Mouse (Mus musculus): ENCODE results near the gene Herc2. TPM values are rescaled to one million over a fixed set of nuclear protein-coding genes. Genes with fewer than 3 reads are reported as not detected.

Gene Herc2
- polyA plus RNA-seq, 1 experiment from 2014 or later, result 8.8 TPM

DNA sequence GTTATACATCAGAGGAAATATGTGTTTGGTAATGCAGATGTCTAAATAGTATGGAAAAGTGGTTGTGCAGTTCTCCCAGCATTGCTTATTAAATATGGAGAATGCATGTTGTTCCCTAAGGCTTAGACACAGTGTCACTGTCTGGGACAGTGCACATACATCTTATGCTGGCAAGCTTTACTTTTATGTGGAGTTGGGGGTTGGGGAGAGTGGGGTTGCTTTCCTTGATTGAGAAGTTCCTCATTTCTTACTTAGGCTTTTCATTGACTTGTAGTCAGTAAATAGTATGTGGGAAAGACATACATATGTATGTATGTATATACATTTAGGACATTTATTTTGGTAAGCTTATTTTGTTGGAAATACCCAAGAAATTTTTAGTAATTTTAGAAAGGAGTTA, 3.0 kb downstream of the Herc2 start:
- TF ChIP-seq EP300 (IDR thresholded peaks at IDR 0.05; ENCODE audit: low read depth), result no peak
- no peak for TF ChIP-seq CTCF (IDR thresholded peaks at IDR 0.05; ENCODE audit: low read depth)
- Histone ChIP-seq H3K27me3 (ENCODE audit: insufficient read depth, low read length) (no peaks in the 10 kb centered on the region), H3K9ac (replicated peaks) (no peak overlapping the region), H3K4me2 (ENCODE audit: low read depth, low read length) (0 out of 2 replicates have a peak overlapping the region, but pooled peaks have one; percentile 23), H3K4me3 (ENCODE audit: low read depth, low read length) (no peak overlapping the region), H3K4me1 (ENCODE audit: insufficient read depth) (peaks cover 18% of the 10 kb centered on the region), H3K27ac (ENCODE audit: low read depth) (no peak overlapping the region), H3K9me3 (ENCODE audit: low read length) (no peaks in the 10 kb centered on the region), H3K36me3 (replicated peaks; ENCODE audit: insufficient read depth, low read length) (peaks cover 19% of the 10 kb centered on the region)
- ATAC-seq (no peak), DNase-seq (no peak)

DNA sequence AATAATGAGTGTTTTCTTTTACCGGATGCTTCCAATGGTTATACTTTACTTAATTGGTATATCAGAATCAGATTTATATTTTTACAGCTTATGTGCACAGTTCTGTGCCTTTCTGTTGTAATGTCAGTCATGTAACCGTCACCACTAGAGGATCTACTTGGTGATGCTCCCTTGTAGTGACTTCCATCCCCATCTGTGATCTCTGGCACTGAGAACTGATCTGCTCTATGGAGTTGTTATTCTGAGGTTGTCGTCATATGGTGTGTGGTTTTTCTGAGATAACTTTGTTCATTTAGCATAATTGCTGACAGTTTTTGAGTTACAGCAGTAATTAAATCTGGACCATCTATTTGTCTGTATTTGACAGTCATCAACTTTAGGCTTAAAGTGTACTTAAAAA, 5.3 kb downstream of the Herc2 start:
- H3K36me3 ChIP-seq (replicated peaks; ENCODE audit: insufficient read depth, low read length), result peaks cover 28% of the 10 kb centered on the region
- no peak for DNase-seq

DNA sequence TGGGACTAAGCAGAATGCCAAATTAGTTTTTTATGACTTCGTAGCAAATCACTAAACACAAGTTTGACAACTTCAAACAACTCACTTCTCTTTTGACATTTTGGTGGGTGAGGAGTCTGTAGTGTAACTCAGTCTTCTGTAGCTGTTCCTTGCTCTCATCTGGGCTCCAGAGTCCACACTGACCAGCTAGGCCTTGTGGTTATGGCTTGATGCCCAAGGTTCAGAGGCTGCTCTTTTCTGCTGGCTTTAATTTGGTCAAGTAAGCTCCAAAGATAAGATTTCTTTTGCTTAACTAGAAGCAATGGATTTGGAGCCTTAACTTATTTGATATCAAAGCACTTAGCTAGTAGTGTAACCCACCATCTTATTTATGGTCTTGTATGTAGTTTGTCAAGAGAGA, 14.9 kb downstream of the Herc2 start:
- Histone ChIP-seq H3K9me3 (ENCODE audit: low read length) (no peaks in the 10 kb centered on the region), H3K4me3 (ENCODE audit: low read depth, low read length) (no peak overlapping the region), H3K4me2 (ENCODE audit: low read depth, low read length) (no peak overlapping the region), H3K9ac (replicated peaks) (no peak overlapping the region), H3K4me1 (ENCODE audit: insufficient read depth) (0 out of 2 replicates have a peak, but pooled peaks cover 3% of the 10 kb centered on the region), H3K27me3 (ENCODE audit: insufficient read depth, low read length) (no peaks in the 10 kb centered on the region), H3K36me3 (replicated peaks; ENCODE audit: insufficient read depth, low read length) (peaks cover 4% of the 10 kb centered on the region), H3K27ac (ENCODE audit: low read depth) (0 out of 2 replicates have a peak overlapping the region, but pooled peaks have one; percentile 16)
- no peak for DNase-seq
- WGBS (ENCODE audit: insufficient replicate concordance), result 91% methylated on average over 1 of the region's 1 CpGs
- no peak for ATAC-seq
- TF ChIP-seq EP300 (IDR thresholded peaks at IDR 0.05; ENCODE audit: low read depth) (no peak), CTCF (IDR thresholded peaks at IDR 0.05; ENCODE audit: low read depth) (no peak)

More for the DNA sequence above, 5.3 kb downstream of the Herc2 start:
- 85% methylated on average over 3 of the region's 3 CpGs for WGBS (ENCODE audit: insufficient replicate concordance)
- H3K4me1 ChIP-seq (ENCODE audit: insufficient read depth), result peaks cover 9% of the 10 kb centered on the region; the same call in 1 of the 2 replicates
- TF ChIP-seq CTCF (IDR thresholded peaks at IDR 0.05; ENCODE audit: low read depth) (no peak), EP300 (IDR thresholded peaks at IDR 0.05; ENCODE audit: low read depth) (no peak)
- no peaks in the 10 kb centered on the region for H3K27me3 ChIP-seq (ENCODE audit: insufficient read depth, low read length)
- no peak overlapping the region for H3K27ac ChIP-seq (ENCODE audit: low read depth)
- H3K9me3 ChIP-seq (ENCODE audit: low read length), result no peaks in the 10 kb centered on the region
- H3K4me2 ChIP-seq (ENCODE audit: low read depth, low read length), result no peak overlapping the region
- ATAC-seq, result no peak
- no peak overlapping the region for H3K4me3 ChIP-seq (ENCODE audit: low read depth, low read length)
- no peak overlapping the region for H3K9ac ChIP-seq (replicated peaks)

DNA sequence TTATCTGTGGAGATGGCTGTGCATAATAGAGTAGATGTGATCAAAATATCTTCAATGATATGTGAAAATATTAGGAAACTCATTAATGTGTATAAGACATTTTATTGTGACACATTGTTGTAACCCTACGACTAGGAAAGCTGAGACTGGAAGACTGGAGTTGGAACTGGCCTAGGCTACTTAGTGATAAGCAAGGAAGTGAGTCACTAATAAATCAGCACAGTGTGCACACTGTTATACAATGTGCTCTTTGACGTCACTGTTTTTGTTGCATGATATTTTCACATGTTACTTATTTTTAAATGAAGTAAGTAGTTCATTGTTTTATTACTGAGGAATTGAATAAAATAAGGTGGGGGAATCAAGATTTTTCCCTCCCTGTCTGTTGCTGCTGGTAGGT, 16.1 kb downstream of the Herc2 start:
- DNase-seq, result no peak
- H3K27me3 ChIP-seq (ENCODE audit: insufficient read depth, low read length), result no peaks in the 10 kb centered on the region
- peaks cover 8% of the 10 kb centered on the region for H3K36me3 ChIP-seq (replicated peaks; ENCODE audit: insufficient read depth, low read length)
- 0 out of 2 replicates have a peak, but pooled peaks cover 3% of the 10 kb centered on the region for H3K4me1 ChIP-seq (ENCODE audit: insufficient read depth)
- no peak overlapping the region for H3K9ac ChIP-seq (replicated peaks)
- TF ChIP-seq EP300 (IDR thresholded peaks at IDR 0.05; ENCODE audit: low read depth), result no peak
- no peak for TF ChIP-seq CTCF (IDR thresholded peaks at IDR 0.05; ENCODE audit: low read depth)
- peak; percentile 65 for ATAC-seq
- H3K9me3 ChIP-seq (ENCODE audit: low read length), result no peaks in the 10 kb centered on the region
- no peak overlapping the region for H3K4me3 ChIP-seq (ENCODE audit: low read depth, low read length)
- H3K4me2 ChIP-seq (ENCODE audit: low read depth, low read length), result no peak overlapping the region
- 70% methylated on average over 2 of the region's 2 CpGs for WGBS (ENCODE audit: insufficient replicate concordance)
- no peak overlapping the region; the same call in 1 of the 2 replicates for H3K27ac ChIP-seq (ENCODE audit: low read depth)

DNA sequence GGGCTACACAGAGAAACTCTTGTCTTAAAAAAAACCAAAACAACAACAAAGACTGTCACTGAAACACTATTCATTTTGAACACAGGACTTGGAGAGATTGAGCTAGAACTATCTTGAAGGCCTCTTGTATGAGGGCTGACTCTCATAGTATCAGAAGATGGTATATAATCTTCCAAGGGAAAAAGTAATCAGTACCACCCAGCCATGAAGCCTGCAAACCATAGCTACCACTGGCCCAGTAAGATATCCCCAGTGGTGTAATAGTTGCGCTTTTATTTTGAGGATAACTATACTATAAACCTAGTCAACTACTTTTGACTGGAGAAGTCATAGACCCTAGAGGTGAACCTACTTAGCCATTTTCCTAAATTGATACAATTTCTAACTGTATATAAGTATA, 16.6 kb downstream of the Herc2 start:
- H3K4me3 ChIP-seq (ENCODE audit: low read depth, low read length), result no peak overlapping the region
- 89% methylated on average over 1 of the region's 1 CpGs for WGBS (ENCODE audit: insufficient replicate concordance)
- 0 out of 2 replicates have a peak, but pooled peaks cover 3% of the 10 kb centered on the region for H3K4me1 ChIP-seq (ENCODE audit: insufficient read depth)
- H3K4me2 ChIP-seq (ENCODE audit: low read depth, low read length), result no peak overlapping the region
- no peak overlapping the region for H3K9ac ChIP-seq (replicated peaks)
- H3K36me3 ChIP-seq (replicated peaks; ENCODE audit: insufficient read depth, low read length), result peaks cover 7% of the 10 kb centered on the region
- DNase-seq (no peak), ATAC-seq (no peak)
- no peak overlapping the region; the same call in 1 of the 2 replicates for H3K27ac ChIP-seq (ENCODE audit: low read depth)
- H3K27me3 ChIP-seq (ENCODE audit: insufficient read depth, low read length), result no peaks in the 10 kb centered on the region
- H3K9me3 ChIP-seq (ENCODE audit: low read length), result no peaks in the 10 kb centered on the region
- TF ChIP-seq CTCF (IDR thresholded peaks at IDR 0.05; ENCODE audit: low read depth) (no peak), EP300 (IDR thresholded peaks at IDR 0.05; ENCODE audit: low read depth) (no peak)

DNA sequence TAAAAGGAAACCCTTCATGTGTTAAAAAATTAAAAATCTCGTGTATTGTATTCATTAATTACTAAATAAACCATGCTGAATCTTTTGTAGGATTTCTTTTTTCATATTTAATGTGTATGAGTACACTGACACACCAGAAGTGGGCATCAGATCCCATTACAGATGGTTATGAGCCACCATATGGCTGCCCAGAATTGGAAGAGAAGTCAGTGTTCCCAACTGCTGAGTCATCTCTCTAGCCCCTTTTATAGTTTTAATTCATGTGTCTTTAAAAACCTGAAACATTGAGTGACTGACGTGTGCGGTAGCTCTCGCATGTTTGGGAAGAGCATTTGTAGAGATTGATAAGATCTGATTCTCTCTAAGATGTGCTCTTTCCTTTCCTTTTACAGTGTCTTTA, 21.7 kb downstream of the Herc2 start:
- no peak for TF ChIP-seq EP300 (IDR thresholded peaks at IDR 0.05; ENCODE audit: low read depth)
- no peak for TF ChIP-seq CTCF (IDR thresholded peaks at IDR 0.05; ENCODE audit: low read depth)
- DNase-seq, result no peak
- 86% methylated on average over 4 of the region's 4 CpGs for WGBS (ENCODE audit: insufficient replicate concordance)

DNA sequence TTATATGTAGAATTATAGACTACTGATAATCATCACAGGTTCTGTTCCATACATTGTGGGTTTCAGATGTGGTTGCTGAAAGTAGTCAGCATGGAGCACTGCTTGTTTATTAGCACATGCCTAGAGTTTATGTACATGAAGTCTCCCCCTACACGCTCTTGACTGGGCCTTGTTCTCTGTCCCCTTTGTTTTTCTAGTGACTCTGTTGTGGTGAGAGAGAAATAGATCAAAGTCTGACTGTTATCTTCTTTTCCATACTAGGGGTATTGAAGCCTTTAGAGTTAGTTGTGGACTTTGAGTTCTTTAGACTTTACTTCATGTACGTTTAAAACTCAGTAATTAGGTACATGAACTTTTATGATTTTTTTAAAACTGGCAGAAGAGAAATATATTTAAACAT, 33.0 kb downstream of the Herc2 start:
- WGBS (ENCODE audit: insufficient replicate concordance), result 67% methylated on average over 2 of the region's 2 CpGs
- Histone ChIP-seq H3K4me2 (ENCODE audit: low read depth, low read length) (no peak overlapping the region), H3K9me3 (ENCODE audit: low read length) (no peaks in the 10 kb centered on the region), H3K9ac (replicated peaks) (no peak overlapping the region), H3K4me3 (ENCODE audit: low read depth, low read length) (no peak overlapping the region), H3K27me3 (ENCODE audit: insufficient read depth, low read length) (no peaks in the 10 kb centered on the region), H3K4me1 (ENCODE audit: insufficient read depth) (peaks cover 3% of the 10 kb centered on the region; the same call in 1 of the 2 replicates), H3K27ac (ENCODE audit: low read depth) (no peak overlapping the region), H3K36me3 (replicated peaks; ENCODE audit: insufficient read depth, low read length) (peaks cover 21% of the 10 kb centered on the region)
- DNase-seq (no peak), ATAC-seq (no peak)
- TF ChIP-seq EP300 (IDR thresholded peaks at IDR 0.05; ENCODE audit: low read depth) (no peak), CTCF (IDR thresholded peaks at IDR 0.05; ENCODE audit: low read depth) (no peak)

More for the DNA sequence above, 21.7 kb downstream of the Herc2 start:
- H3K4me1 ChIP-seq (ENCODE audit: insufficient read depth), result no peaks in the 10 kb centered on the region
- no peak overlapping the region for H3K9ac ChIP-seq (replicated peaks)
- no peak overlapping the region for H3K4me3 ChIP-seq (ENCODE audit: low read depth, low read length)
- no peak for ATAC-seq
- H3K9me3 ChIP-seq (ENCODE audit: low read length), result no peaks in the 10 kb centered on the region
- no peak overlapping the region for H3K27ac ChIP-seq (ENCODE audit: low read depth)
- peaks cover 6% of the 10 kb centered on the region; the same call in 1 of the 2 replicates for H3K36me3 ChIP-seq (replicated peaks; ENCODE audit: insufficient read depth, low read length)
- no peaks in the 10 kb centered on the region for H3K27me3 ChIP-seq (ENCODE audit: insufficient read depth, low read length)
- no peak overlapping the region for H3K4me2 ChIP-seq (ENCODE audit: low read depth, low read length)

Measured in liver, postnatal 0 days (tissue).